ENCODE assay signal across 10 mouse cellular contexts in genomic region chr16:45990901-45991676, GRCm38 (mm10). TPM values are rescaled to one million over a fixed set of nuclear protein-coding genes. Genes with fewer than 3 reads are reported as not detected.
DNase-seq lines count a peak whose midpoint lies in the region; ATAC-seq and TF ChIP-seq lines count a peak whose summit lies in the region.
"Had no signal": no experiment of that assay in that cellular context is flagged by ENCODE, and none has a peak within 500 bp of the region (broad histone marks: within the 10 kb centered on the region; RNA-seq: fewer than 3 reads in every experiment).

No protein-coding gene starts in this region.

- 0 out of 2 replicates have a peak, but pooled peaks have one; percentile 14 for ATAC-seq in midbrain, embryonic 16.5 days

- TF ChIP-seq POLR2A in liver, adult 2 months (IDR thresholded peaks at IDR 0.05; ENCODE audit: extremely low read depth, insufficient read depth, low read length) = no peak

- no peak for TF ChIP-seq CTCF in liver, adult 2 months (IDR thresholded peaks at IDR 0.05; ENCODE audit: low read depth, low read length)

- 21% methylated on average over 10 of the region's 10 CpGs for WGBS in liver, adult 2 months
- WGBS in midbrain, embryonic 16.5 days = 46% methylated on average over 10 of the region's 10 CpGs

- no peak overlapping the region for H3K4me3 ChIP-seq in liver, adult 2 months (ENCODE audit: insufficient read depth, low read depth, low read length)
- no peak overlapping the region for H3K4me3 ChIP-seq in midbrain, embryonic 16.5 days (ENCODE audit: low read depth, low read length)

- peak overlapping the region; percentile 81 for H3K27ac ChIP-seq in liver, adult 2 months (replicated peaks; ENCODE audit: insufficient read depth, low read depth, low read length)
- no peak overlapping the region for H3K27ac ChIP-seq in midbrain, embryonic 16.5 days (ENCODE audit: low read length)

- peaks cover 21% of the 10 kb centered on the region; the same call in 1 of the 2 replicates for H3K79me2 ChIP-seq in liver, adult 2 months (ENCODE audit: control insufficient read depth, insufficient read depth, low read length)

- no peak overlapping the region for H3K4me2 ChIP-seq in midbrain, embryonic 16.5 days (ENCODE audit: low read length)

- peaks cover 38% of the 10 kb centered on the region for H3K36me3 ChIP-seq in liver, adult 2 months (ENCODE audit: control insufficient read depth, insufficient read depth, low read length)
- H3K36me3 ChIP-seq in midbrain, embryonic 16.5 days (ENCODE audit: control insufficient read depth, insufficient read depth, low read length) = no peaks in the 10 kb centered on the region

- peaks cover 49% of the 10 kb centered on the region for H3K4me1 ChIP-seq in liver, adult 2 months (ENCODE audit: control insufficient read depth, insufficient read depth, low read length)
- H3K4me1 ChIP-seq in midbrain, embryonic 16.5 days (ENCODE audit: control insufficient read depth, insufficient read depth, low read length) = no peaks in the 10 kb centered on the region

- no peaks in the 10 kb centered on the region for H3K9me3 ChIP-seq in midbrain, embryonic 16.5 days (replicated peaks; ENCODE audit: control insufficient read depth, low read length, poor library complexity, severe bottlenecking)

- DNase-seq in cerebellum, postnatal 14 days = peak; percentile 30 to 55
- DNase-seq in cerebellum, postnatal 4 days (ENCODE audit: low spot score in 2 of 2) = no peak
- peak; percentile 93 for DNase-seq in liver, adult 2 months (ENCODE audit: extremely low read depth, low read depth, low spot score)
- DNase-seq in liver (no peak), adipocyte (ENCODE audit: low spot score) (peak; percentile 34)
- no peak for DNase-seq in c-Kit-positive CD71-positive TER-119-positive erythroid progenitor cells, embryonic 14.5 days (ENCODE audit: low spot score)
- DNase-seq in right cerebral cortex, postnatal 14 days = no peak
- DNase-seq: right cerebral cortex, adult 18-20 months had no signal

- H3K27me3 ChIP-seq in liver, adult 2 months (ENCODE audit: control insufficient read depth, insufficient read depth, low read length) = no peaks in the 10 kb centered on the region
- H3K27me3 ChIP-seq in midbrain, embryonic 16.5 days (ENCODE audit: control insufficient read depth, insufficient read depth, low read depth, low read length) = no peaks in the 10 kb centered on the region

- H3K9ac ChIP-seq in liver, adult 2 months (ENCODE audit: low read depth, low read length) = no peak overlapping the region
- no peak overlapping the region for H3K9ac ChIP-seq in midbrain, embryonic 16.5 days (ENCODE audit: low read depth, low read length)

RNA-seq across cellular contexts. Expression of gene Plcxd2, which starts 18.9 kb away (rescaled TPM):
- total RNA-seq in liver, adult 2 months (2014; rRNA removed) = 40.7 and 43.6 TPM in 2 replicates
- polyA plus RNA-seq in liver, adult 2 months (2012; rRNA removed) = 20.2 and 20.8 TPM in 2 replicates
- polyA plus RNA-seq in midbrain, embryonic 16.5 days (2015; fragmentation: Nextera tagmentation; extraction: Ambion mirVana) = 15.5 and 16.2 TPM in 2 replicates

RNA-seq across cellular contexts. Expression of gene Phldb2, which starts 37.7 kb away (rescaled TPM):
- total RNA-seq in liver, adult 2 months (2014; rRNA removed) = 51.2 and 58.3 TPM in 2 replicates
- polyA plus RNA-seq in liver, adult 2 months (2012; rRNA removed) = 19.1 and 20.0 TPM in 2 replicates
- polyA plus RNA-seq in midbrain, embryonic 16.5 days (2015; fragmentation: Nextera tagmentation; extraction: Ambion mirVana) = 6.6 and 6.9 TPM in 2 replicates
- total RNA-seq: megakaryocyte-erythroid progenitor cell, adult 5-6 weeks had no signal

Comparison
In these comparisons a context has a peak if more than half of its experiments do, and no peak if none do; other contexts are left out.
1. DNase-seq: peak in cerebellum, postnatal 14 days (2 of 2), liver, adult 2 months (single experiment) and adipocyte (single experiment); none in cerebellum, postnatal 4 days (0 of 2), liver (single experiment), c-Kit-positive CD71-positive TER-119-positive erythroid progenitor cells, embryonic 14.5 days (single experiment) and right cerebral cortex, postnatal 14 days (single experiment).